Mouse (Mus musculus) embryonic facial prominence, embryonic 11.5 days (tissue): Measurements from ENCODE around the gene Kcnk1. TPM values are rescaled to one million over a fixed set of nuclear protein-coding genes. Genes with fewer than 3 reads are reported as not detected.

Experiments
- ATAC-seq: fragments of 200-750 bp; cut with Nextera tagmentation; replicated peaks from 2 replicates; pipeline ENCODE4 v1.8.0; 2017; ENCODE audit warnings: low read depth; ENCODE audit not compliant: insufficient number of reproducible peaks, low FRiP score, low TSS enrichment
- DNase-seq: peaks from one replicate; pipeline ENCODE4 v3.0.0-alpha.2; 2015; ENCODE audit warnings: low spot score
- H3K27ac ChIP-seq: fragments of 300-500 bp; sonication (generic); replicated peaks from 2 replicates; pipeline ENCODE4 v1.5.1; 2014; ENCODE audit warnings: mild to moderate bottlenecking, low read depth, low read length, control low read depth
- H3K27me3 ChIP-seq: fragments of 300-500 bp; sonication (generic); 2 replicates; pipeline ENCODE4 v1.6.1; 2014; ENCODE audit warnings: mild to moderate bottlenecking, low read length, moderate library complexity, mixed read lengths; ENCODE audit not compliant: control insufficient read depth, insufficient read depth
- H3K36me3 ChIP-seq: fragments of 300-500 bp; sonication (generic); replicated peaks from 2 replicates; pipeline ENCODE4 v1.6.1; 2014; ENCODE audit warnings: low read depth, mild to moderate bottlenecking, low read length, moderate library complexity, mixed read lengths; ENCODE audit not compliant: control insufficient read depth, insufficient read depth
- H3K4me1 ChIP-seq: fragments of 300-500 bp; sonication (generic); 2 replicates; pipeline ENCODE4 v1.6.1; 2014; ENCODE audit warnings: low read length, mixed read lengths; ENCODE audit not compliant: control insufficient read depth, insufficient read depth
- H3K4me2 ChIP-seq: fragments of 300-500 bp; sonication (generic); 2 replicates; pipeline ENCODE4 v1.6.1; 2014; ENCODE audit warnings: low read depth, mild to moderate bottlenecking, control low read depth, low read length, moderate library complexity
- H3K4me3 ChIP-seq: fragments of 300-500 bp; sonication (generic); 2 replicates; pipeline ENCODE4 v1.5.1; 2014; ENCODE audit warnings: low read depth, low read length, control low read depth
- H3K9ac ChIP-seq: fragments of 300-500 bp; sonication (generic); replicated peaks from 2 replicates; pipeline ENCODE4 v1.6.1; 2014; ENCODE audit warnings: mild to moderate bottlenecking, control low read depth, low read length
- H3K9me3 ChIP-seq: fragments of 300-500 bp; sonication (generic); replicated peaks from 2 replicates; pipeline ENCODE4 v1.6.1; 2016; ENCODE audit warnings: mild to moderate bottlenecking, low read length, inconsistent platforms, mixed read lengths; ENCODE audit not compliant: control insufficient read depth
- WGBS: fragments of 180-500 bp; shearing (Covaris S2); extraction: QIAGEN DNeasy Blood & Tissue Kit; methylation state at CpG from one replicate; pipeline ENCODE4 v1.1.7; 2014; 5-methylcytosine and 5-hydroxymethylcytosine counted together
- polyA plus RNA-seq: library from polyadenylated mRNA; unstranded; fragments of >200 nt; fragmentation: Nextera tagmentation; extraction: Ambion mirVana; gene quantifications from 2 replicates; pipeline ENCODE4 v1.2.1, GENCODE M21; 2014

Gene Kcnk1
- polyA plus RNA-seq, 1 experiment from 2014 or later: 18.7 TPM

- ATAC-seq (no peak), DNase-seq (no peak)
- no peak overlapping the region for H3K4me3 ChIP-seq
- H3K4me2 ChIP-seq: no peak overlapping the region
- 84% methylated on average over 4 of the region's 4 CpGs for WGBS
- H3K9me3 ChIP-seq: no peaks in the 10 kb centered on the region
- no peaks in the 10 kb centered on the region for H3K36me3 ChIP-seq
- H3K9ac ChIP-seq: no peak overlapping the region
- no peaks in the 10 kb centered on the region for H3K27me3 ChIP-seq
- H3K27ac ChIP-seq: no peak overlapping the region
- no peaks in the 10 kb centered on the region for H3K4me1 ChIP-seq
These were observed 40.1 kb downstream of the Kcnk1 start for GRCm38 (mm10) chr8:126035046-126035445.

- Histone ChIP-seq H3K9me3 (no peaks in the 10 kb centered on the region), H3K36me3 (no peaks in the 10 kb centered on the region), H3K4me1 (no peaks in the 10 kb centered on the region), H3K4me3 (no peak overlapping the region), H3K27ac (no peak overlapping the region), H3K27me3 (no peaks in the 10 kb centered on the region), H3K9ac (no peak overlapping the region), H3K4me2 (no peak overlapping the region)
- ATAC-seq (no peak), DNase-seq (no peak)
- 79% methylated on average over 5 of the region's 5 CpGs for WGBS
These were observed 41.4 kb downstream of the Kcnk1 start for GRCm38 (mm10) chr8:126036340-126036739.

DNA sequence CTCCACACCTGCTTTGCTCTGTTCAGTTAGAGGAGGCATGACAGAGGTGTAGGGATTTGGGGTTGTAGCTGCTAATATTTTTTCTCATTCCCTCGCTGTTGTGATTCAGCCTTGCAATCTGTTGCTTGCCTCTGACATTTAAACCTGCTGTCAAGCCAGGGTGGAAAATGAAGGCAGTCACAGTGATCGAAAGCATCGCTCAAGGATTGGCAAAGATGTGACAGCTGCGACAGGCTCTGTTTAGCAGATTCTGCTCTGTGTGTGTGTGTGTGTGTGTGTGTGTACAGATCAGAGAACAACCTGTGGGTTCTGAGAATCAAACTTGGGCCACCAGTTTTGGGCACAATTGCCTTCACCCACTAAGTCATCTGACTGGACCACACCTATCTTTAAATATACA is 50.8 kb downstream of the Kcnk1 start:
- H3K27me3 ChIP-seq: no peaks in the 10 kb centered on the region
- no peaks in the 10 kb centered on the region for H3K4me1 ChIP-seq
- H3K27ac ChIP-seq: no peak overlapping the region
- no peak for DNase-seq
- no peak for ATAC-seq
- no peak overlapping the region for H3K9ac ChIP-seq
- 81% methylated on average over 4 of the region's 4 CpGs for WGBS
- no peaks in the 10 kb centered on the region for H3K9me3 ChIP-seq
- H3K36me3 ChIP-seq: no peaks in the 10 kb centered on the region
- no peak overlapping the region for H3K4me3 ChIP-seq
- H3K4me2 ChIP-seq: no peak overlapping the region

DNA sequence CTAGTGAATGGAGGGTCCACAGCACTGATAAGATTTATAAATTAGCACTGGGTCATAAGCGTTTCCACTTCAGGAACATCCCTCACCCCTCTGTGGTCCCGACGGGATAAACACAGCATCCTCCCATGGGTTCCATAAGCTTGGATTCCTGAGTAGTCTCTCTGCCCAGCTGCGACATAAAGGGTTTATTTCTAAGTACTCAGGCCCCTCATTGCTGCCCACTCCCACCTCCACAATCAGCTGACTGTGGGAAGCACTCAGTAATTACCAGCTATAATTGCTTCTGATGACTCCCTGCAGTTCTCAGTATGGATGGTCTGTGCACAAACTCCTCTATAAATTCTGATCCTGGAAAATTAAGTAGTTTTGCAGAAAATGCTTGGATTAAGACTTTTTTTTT is 58.9 kb downstream of the Kcnk1 start:
- 66% methylated on average over 4 of the region's 4 CpGs for WGBS
- no peak for ATAC-seq
- H3K4me3 ChIP-seq: no peak overlapping the region
- no peaks in the 10 kb centered on the region for H3K9me3 ChIP-seq
- H3K9ac ChIP-seq: no peak overlapping the region
- DNase-seq: no peak
- H3K27me3 ChIP-seq: no peaks in the 10 kb centered on the region
- no peak overlapping the region for H3K4me2 ChIP-seq
- H3K27ac ChIP-seq: no peak overlapping the region
- H3K4me1 ChIP-seq: no peaks in the 10 kb centered on the region
- no peaks in the 10 kb centered on the region for H3K36me3 ChIP-seq

DNA sequence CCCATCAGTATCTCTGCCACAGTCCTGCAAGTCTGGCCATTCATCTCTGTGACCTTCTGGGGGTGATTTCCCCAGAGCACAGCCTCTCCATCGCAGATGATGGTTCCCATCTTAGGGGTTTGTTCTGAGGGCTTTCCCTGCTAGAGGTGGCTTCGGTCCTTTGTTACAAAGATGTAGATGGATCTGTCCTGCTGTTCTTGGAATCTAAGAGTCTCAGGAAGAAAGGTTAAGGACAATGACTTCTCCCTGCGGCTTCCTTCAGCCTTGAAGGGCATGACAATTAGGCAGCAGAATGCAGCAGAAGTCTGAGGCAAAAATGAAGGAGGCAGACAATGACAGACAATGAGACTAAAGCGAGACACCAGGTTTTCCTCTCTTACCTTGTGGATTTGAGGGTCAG is 63.9 kb downstream of the Kcnk1 start:
- 71% methylated on average over 4 of the region's 4 CpGs for WGBS

DNA sequence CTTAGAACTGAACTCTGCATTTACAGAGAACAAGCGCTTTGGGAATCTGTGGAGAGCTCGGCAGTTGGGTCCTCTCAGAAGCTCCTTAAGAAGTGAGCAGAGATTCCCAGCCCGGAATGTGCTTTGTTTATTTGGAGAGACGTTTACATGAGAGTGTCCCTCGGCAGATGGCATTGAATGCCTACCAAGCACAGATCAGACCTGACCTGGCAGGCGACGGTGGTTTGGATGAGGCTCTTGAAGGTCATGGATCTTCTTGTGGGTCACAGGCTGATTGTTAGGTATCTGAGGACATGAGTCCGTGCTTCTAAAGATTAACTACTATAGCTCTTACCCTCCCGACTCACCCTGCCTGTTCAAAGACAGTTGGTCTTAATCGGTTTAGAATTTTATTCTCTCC is 67.9 kb downstream of the Kcnk1 start:
- no peaks in the 10 kb centered on the region for H3K4me1 ChIP-seq
- H3K27ac ChIP-seq: no peak overlapping the region
- H3K4me2 ChIP-seq: no peak overlapping the region
- no peaks in the 10 kb centered on the region for H3K36me3 ChIP-seq
- DNase-seq (no peak), ATAC-seq (no peak)
- H3K9me3 ChIP-seq: no peaks in the 10 kb centered on the region
- no peak overlapping the region for H3K9ac ChIP-seq
- no peaks in the 10 kb centered on the region for H3K27me3 ChIP-seq
- no peak overlapping the region for H3K4me3 ChIP-seq
- WGBS: 79% methylated on average over 10 of the region's 10 CpGs

More for the DNA sequence above, 63.9 kb downstream of the Kcnk1 start:
- no peaks in the 10 kb centered on the region for H3K9me3 ChIP-seq
- no peak overlapping the region for H3K4me2 ChIP-seq
- no peak overlapping the region for H3K27ac ChIP-seq
- no peak for ATAC-seq
- no peaks in the 10 kb centered on the region for H3K27me3 ChIP-seq
- no peak overlapping the region for H3K4me3 ChIP-seq
- H3K36me3 ChIP-seq: no peaks in the 10 kb centered on the region
- no peak for DNase-seq
- H3K4me1 ChIP-seq: no peaks in the 10 kb centered on the region
- no peak overlapping the region for H3K9ac ChIP-seq

DNA sequence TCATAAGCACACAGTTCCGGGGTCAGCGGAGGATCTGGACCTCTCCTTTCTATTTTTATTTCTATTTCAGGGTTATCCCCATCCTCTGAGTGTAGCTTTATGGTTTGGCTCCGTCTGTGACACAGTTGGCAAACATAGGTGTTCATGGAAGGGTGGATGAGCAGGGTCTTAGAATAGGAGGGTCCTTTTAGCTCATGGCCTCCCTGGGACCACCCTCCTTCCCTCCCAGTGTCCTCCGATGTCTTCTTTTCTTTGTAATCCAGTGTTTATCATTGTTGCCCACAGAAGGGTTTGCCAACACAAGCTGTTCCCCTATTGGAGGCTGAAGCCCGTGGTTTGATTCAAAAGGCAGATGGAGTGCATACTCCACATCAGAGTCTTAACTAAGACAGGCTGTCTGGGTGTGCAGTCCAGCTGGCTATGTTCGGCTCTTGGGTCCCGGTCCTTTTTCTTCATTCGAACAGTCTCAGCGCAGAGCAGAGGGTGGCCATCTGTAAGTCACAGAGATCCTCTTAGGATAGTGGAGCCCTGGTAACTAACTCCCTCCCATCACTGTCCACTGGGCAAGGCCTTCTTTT is 69.0 kb downstream of the Kcnk1 start:
- WGBS: 83% methylated on average over 9 of the region's 9 CpGs
- DNase-seq: no peak
- Histone ChIP-seq H3K9me3 (no peaks in the 10 kb centered on the region), H3K4me3 (no peak overlapping the region), H3K9ac (no peak overlapping the region), H3K27ac (no peak overlapping the region), H3K36me3 (no peaks in the 10 kb centered on the region), H3K4me1 (no peaks in the 10 kb centered on the region), H3K4me2 (no peak overlapping the region), H3K27me3 (no peaks in the 10 kb centered on the region)
- ATAC-seq: no peak

DNA sequence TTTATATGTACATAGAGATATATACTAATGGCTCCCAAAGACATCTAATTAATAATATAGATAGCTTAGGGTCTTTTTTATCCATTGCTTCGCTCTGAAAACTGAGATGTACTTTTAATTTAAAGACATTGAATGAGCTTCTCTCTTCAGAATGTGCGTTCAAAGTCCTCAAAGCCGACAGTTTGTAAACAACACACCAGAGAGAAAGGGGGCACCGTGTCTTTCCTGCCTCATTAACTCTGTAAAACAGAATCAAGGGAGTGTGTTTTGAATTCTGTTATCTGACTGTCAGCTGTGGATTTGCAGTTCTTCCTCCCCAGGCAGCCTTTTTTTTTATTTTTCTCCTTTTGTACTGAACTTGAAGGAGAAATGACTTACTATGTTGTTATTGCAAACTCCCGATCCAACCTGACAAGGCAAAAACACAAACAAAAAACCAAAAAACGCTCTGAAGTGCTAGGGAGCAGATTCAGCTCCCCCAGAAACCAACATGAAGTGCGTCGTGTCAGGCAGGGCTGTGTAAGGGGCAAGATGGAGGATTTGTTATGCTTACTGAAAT is 69.7 kb downstream of the Kcnk1 start:
- H3K9ac ChIP-seq: no peak overlapping the region
- no peaks in the 10 kb centered on the region for H3K9me3 ChIP-seq
- no peak for ATAC-seq
- H3K4me1 ChIP-seq: no peaks in the 10 kb centered on the region
- H3K4me3 ChIP-seq: no peak overlapping the region
- H3K36me3 ChIP-seq: no peaks in the 10 kb centered on the region
- WGBS: 63% methylated on average over 8 of the region's 8 CpGs
- no peak overlapping the region for H3K4me2 ChIP-seq
- DNase-seq: no peak
- H3K27ac ChIP-seq: no peak overlapping the region
- no peaks in the 10 kb centered on the region for H3K27me3 ChIP-seq
